In genomic region chr9:45555036-45555826, GRCm38 (mm10) we compare ENCODE assay signal across 8 mouse cellular contexts.
A peak's percentile ranks its signal among the peaks of the same experiment; 100 is the strongest.
DNase-seq lines count a peak whose midpoint lies in the region; ATAC-seq lines count a peak whose summit lies in the region.

No protein-coding gene starts in this region.

- no peaks in the 10 kb centered on the region for H3K9me3 ChIP-seq in lung, embryonic 15.5 days
- H3K9me3 ChIP-seq in forebrain, embryonic 14.5 days (replicated peaks; ENCODE audit: control insufficient read depth, low read length), result no peaks in the 10 kb centered on the region
- no peaks in the 10 kb centered on the region for H3K9me3 ChIP-seq in hindbrain, embryonic 15.5 days
- no peaks in the 10 kb centered on the region for H3K9me3 ChIP-seq in midbrain, embryonic 16.5 days (replicated peaks; ENCODE audit: control insufficient read depth, low read length, poor library complexity, severe bottlenecking)

- H3K27ac ChIP-seq in lung, embryonic 15.5 days, result no peak overlapping the region
- peak overlapping the region; percentile 36; the same call in 1 of the 2 replicates for H3K27ac ChIP-seq in forebrain, embryonic 14.5 days (ENCODE audit: low read depth, low read length)
- peak overlapping the region; percentile 29 for H3K27ac ChIP-seq in hindbrain, embryonic 15.5 days (replicated peaks)
- H3K27ac ChIP-seq in midbrain, embryonic 16.5 days (ENCODE audit: low read length), result peak overlapping the region; percentile 38

- peak overlapping the region; percentile 30 for H3K4me2 ChIP-seq in lung, embryonic 15.5 days
- H3K4me2 ChIP-seq in forebrain, embryonic 14.5 days (ENCODE audit: low read length), result no peak overlapping the region
- no peak overlapping the region for H3K4me2 ChIP-seq in hindbrain, embryonic 15.5 days
- H3K4me2 ChIP-seq in midbrain, embryonic 16.5 days (ENCODE audit: low read length), result peak overlapping the region; percentile 12; the same call in 1 of the 2 replicates

- ATAC-seq in lung, embryonic 15.5 days (ENCODE audit: borderline replicate concordance, extremely low read depth, low FRiP score, low TSS enrichment), result peak; percentile 49; the same call in 1 of the 2 replicates
- ATAC-seq in forebrain, embryonic 14.5 days, result no peak
- no peak for ATAC-seq in hindbrain, embryonic 15.5 days (ENCODE audit: low FRiP score, low read depth)
- no peak for ATAC-seq in midbrain, embryonic 16.5 days

- H3K4me1 ChIP-seq in lung, embryonic 15.5 days, result peaks cover 11% of the 10 kb centered on the region
- H3K4me1 ChIP-seq in forebrain, embryonic 14.5 days (ENCODE audit: control insufficient read depth, insufficient read depth, low read length), result peaks cover 16% of the 10 kb centered on the region
- peaks cover 33% of the 10 kb centered on the region for H3K4me1 ChIP-seq in hindbrain, embryonic 15.5 days (replicated peaks)
- H3K4me1 ChIP-seq in midbrain, embryonic 16.5 days (ENCODE audit: control insufficient read depth, insufficient read depth, low read length), result peaks cover 20% of the 10 kb centered on the region

- no peak overlapping the region for H3K4me3 ChIP-seq in lung, embryonic 15.5 days
- no peak overlapping the region for H3K4me3 ChIP-seq in forebrain, embryonic 14.5 days (ENCODE audit: low read depth, low read length)
- H3K4me3 ChIP-seq in hindbrain, embryonic 15.5 days, result no peak overlapping the region
- H3K4me3 ChIP-seq in midbrain, embryonic 16.5 days (ENCODE audit: low read depth, low read length), result no peak overlapping the region

- WGBS in lung, embryonic 15.5 days, result 17% methylated on average over 17 of the region's 17 CpGs
- WGBS in forebrain, embryonic 14.5 days, result 30% methylated on average over 17 of the region's 17 CpGs
- 25% methylated on average over 17 of the region's 17 CpGs for WGBS in hindbrain, embryonic 15.5 days
- 21% methylated on average over 17 of the region's 17 CpGs for WGBS in midbrain, embryonic 16.5 days

- no peaks in the 10 kb centered on the region for H3K27me3 ChIP-seq in lung, embryonic 15.5 days
- no peaks in the 10 kb centered on the region for H3K27me3 ChIP-seq in forebrain, embryonic 14.5 days (replicated peaks; ENCODE audit: control insufficient read depth, insufficient read depth, low read length)
- no peaks in the 10 kb centered on the region for H3K27me3 ChIP-seq in hindbrain, embryonic 15.5 days
- H3K27me3 ChIP-seq in midbrain, embryonic 16.5 days (ENCODE audit: control insufficient read depth, insufficient read depth, low read depth, low read length), result no peaks in the 10 kb centered on the region

- H3K9ac ChIP-seq in lung, embryonic 15.5 days, result no peak overlapping the region
- H3K9ac ChIP-seq in forebrain, embryonic 14.5 days (ENCODE audit: low read length), result no peak overlapping the region
- no peak overlapping the region for H3K9ac ChIP-seq in hindbrain, embryonic 15.5 days
- H3K9ac ChIP-seq in midbrain, embryonic 16.5 days (ENCODE audit: low read depth, low read length), result no peak overlapping the region

- no peak for DNase-seq in lung, adult 18-20 months
- no peak for DNase-seq in forebrain, embryonic 14.5 days (ENCODE audit: low spot score)
- DNase-seq in spleen, adult 12 weeks (ENCODE audit: low spot score), result no peak
- no peak for DNase-seq in spleen, postnatal 14 days (ENCODE audit: low spot score in 2 of 2)
- DNase-seq in MN1 (ENCODE audit: low spot score), result no peak

- H3K36me3 ChIP-seq in lung, embryonic 15.5 days, result no peaks in the 10 kb centered on the region
- H3K36me3 ChIP-seq in forebrain, embryonic 14.5 days (ENCODE audit: control insufficient read depth, insufficient read depth, low read length), result no peaks in the 10 kb centered on the region
- no peaks in the 10 kb centered on the region for H3K36me3 ChIP-seq in hindbrain, embryonic 15.5 days
- H3K36me3 ChIP-seq in midbrain, embryonic 16.5 days (ENCODE audit: control insufficient read depth, insufficient read depth, low read length), result no peaks in the 10 kb centered on the region

Comparison
In these comparisons a context has a peak if more than half of its experiments do, and no peak if none do; other contexts are left out.
1. H3K4me2 ChIP-seq: peak in lung, embryonic 15.5 days (single experiment) and midbrain, embryonic 16.5 days (single experiment); none in forebrain, embryonic 14.5 days (single experiment) and hindbrain, embryonic 15.5 days (single experiment).